Mouse (Mus musculus): ENCODE data around the gene Hspa12a. TPM values are rescaled to one million over a fixed set of nuclear protein-coding genes. Genes with fewer than 3 reads are reported as not detected.

Hspa12a gene
- total and polyA plus RNA-seq, 2 experiments, result 1.0 to 1.1 TPM

- TF ChIP-seq CTCF (IDR thresholded peaks at IDR 0.05; ENCODE audit: low read depth, low read length) (no peak), POLR2A (IDR thresholded peaks at IDR 0.05; ENCODE audit: extremely low read depth, insufficient read depth, low read length) (no peak)
- Histone ChIP-seq H3K27ac (replicated peaks; ENCODE audit: insufficient read depth, low read depth, low read length) (no peak overlapping the region), H3K79me2 (ENCODE audit: control insufficient read depth, insufficient read depth, low read length) (no peaks in the 10 kb centered on the region), H3K4me1 (ENCODE audit: control insufficient read depth, insufficient read depth, low read length) (no peaks in the 10 kb centered on the region), H3K9ac (ENCODE audit: low read depth, low read length) (no peak overlapping the region), H3K27me3 (ENCODE audit: control insufficient read depth, insufficient read depth, low read length) (no peaks in the 10 kb centered on the region), H3K4me3 (ENCODE audit: insufficient read depth, low read depth, low read length) (no peak overlapping the region), H3K36me3 (ENCODE audit: control insufficient read depth, insufficient read depth, low read length) (no peaks in the 10 kb centered on the region)
- 85% methylated on average over 20 of the region's 20 CpGs for WGBS
- no peak for DNase-seq (ENCODE audit: extremely low read depth, low read depth, low spot score)
These were observed 120.8 kb downstream of the Hspa12a start for GRCm38 (mm10) chr19:58822454-58823200.

GRCm38 (mm10) chr19:58818571-58819415 is 124.7 kb downstream of the Hspa12a start:
- no peak for DNase-seq (ENCODE audit: extremely low read depth, low read depth, low spot score)
- Histone ChIP-seq H3K9ac (ENCODE audit: low read depth, low read length) (no peak overlapping the region), H3K4me3 (ENCODE audit: insufficient read depth, low read depth, low read length) (no peak overlapping the region), H3K27ac (replicated peaks; ENCODE audit: insufficient read depth, low read depth, low read length) (no peak overlapping the region), H3K27me3 (ENCODE audit: control insufficient read depth, insufficient read depth, low read length) (no peaks in the 10 kb centered on the region), H3K79me2 (ENCODE audit: control insufficient read depth, insufficient read depth, low read length) (no peaks in the 10 kb centered on the region), H3K4me1 (ENCODE audit: control insufficient read depth, insufficient read depth, low read length) (no peaks in the 10 kb centered on the region), H3K36me3 (ENCODE audit: control insufficient read depth, insufficient read depth, low read length) (no peaks in the 10 kb centered on the region)
- TF ChIP-seq POLR2A (IDR thresholded peaks at IDR 0.05; ENCODE audit: extremely low read depth, insufficient read depth, low read length), result no peak
- no peak for TF ChIP-seq CTCF (IDR thresholded peaks at IDR 0.05; ENCODE audit: low read depth, low read length)
- 65% methylated on average over 14 of the region's 14 CpGs for WGBS

GRCm38 (mm10) chr19:58817398-58817797 is 126.1 kb downstream of the Hspa12a start:
- H3K27ac ChIP-seq (replicated peaks; ENCODE audit: insufficient read depth, low read depth, low read length), result no peak overlapping the region
- H3K79me2 ChIP-seq (ENCODE audit: control insufficient read depth, insufficient read depth, low read length), result no peaks in the 10 kb centered on the region
- no peaks in the 10 kb centered on the region for H3K36me3 ChIP-seq (ENCODE audit: control insufficient read depth, insufficient read depth, low read length)
- no peaks in the 10 kb centered on the region for H3K27me3 ChIP-seq (ENCODE audit: control insufficient read depth, insufficient read depth, low read length)
- TF ChIP-seq POLR2A (IDR thresholded peaks at IDR 0.05; ENCODE audit: extremely low read depth, insufficient read depth, low read length) (no peak), CTCF (IDR thresholded peaks at IDR 0.05; ENCODE audit: low read depth, low read length) (no peak)
- H3K4me1 ChIP-seq (ENCODE audit: control insufficient read depth, insufficient read depth, low read length), result no peaks in the 10 kb centered on the region
- H3K9ac ChIP-seq (ENCODE audit: low read depth, low read length), result no peak overlapping the region
- DNase-seq (ENCODE audit: extremely low read depth, low read depth, low spot score), result no peak
- no peak overlapping the region for H3K4me3 ChIP-seq (ENCODE audit: insufficient read depth, low read depth, low read length)
- 84% methylated on average over 11 of the region's 11 CpGs for WGBS

GRCm38 (mm10) chr19:58816453-58817041 is 126.9 kb downstream of the Hspa12a start:
- Histone ChIP-seq H3K79me2 (ENCODE audit: control insufficient read depth, insufficient read depth, low read length) (no peaks in the 10 kb centered on the region), H3K27ac (replicated peaks; ENCODE audit: insufficient read depth, low read depth, low read length) (peak overlapping the region; percentile 45; the same call in 1 of the 2 replicates), H3K4me3 (ENCODE audit: insufficient read depth, low read depth, low read length) (no peak overlapping the region), H3K27me3 (ENCODE audit: control insufficient read depth, insufficient read depth, low read length) (no peaks in the 10 kb centered on the region), H3K36me3 (ENCODE audit: control insufficient read depth, insufficient read depth, low read length) (no peaks in the 10 kb centered on the region), H3K9ac (ENCODE audit: low read depth, low read length) (no peak overlapping the region), H3K4me1 (ENCODE audit: control insufficient read depth, insufficient read depth, low read length) (no peaks in the 10 kb centered on the region)
- peak; percentile 19 for DNase-seq (ENCODE audit: extremely low read depth, low read depth, low spot score)
- no peak for TF ChIP-seq CTCF (IDR thresholded peaks at IDR 0.05; ENCODE audit: low read depth, low read length)
- TF ChIP-seq POLR2A (IDR thresholded peaks at IDR 0.05; ENCODE audit: extremely low read depth, insufficient read depth, low read length), result no peak
- 76% methylated on average over 17 of the region's 17 CpGs for WGBS

- WGBS, result 86% methylated on average over 13 of the region's 13 CpGs
- no peak for TF ChIP-seq CTCF (IDR thresholded peaks at IDR 0.05; ENCODE audit: low read depth, low read length)
- no peak for TF ChIP-seq POLR2A (IDR thresholded peaks at IDR 0.05; ENCODE audit: extremely low read depth, insufficient read depth, low read length)
- no peaks in the 10 kb centered on the region for H3K79me2 ChIP-seq (ENCODE audit: control insufficient read depth, insufficient read depth, low read length)
These were observed 128.1 kb downstream of the Hspa12a start for GRCm38 (mm10) chr19:58815179-58815922.

More at GRCm38 (mm10) chr19:58815179-58815922, 128.1 kb downstream of the Hspa12a start:
- no peaks in the 10 kb centered on the region for H3K36me3 ChIP-seq (ENCODE audit: control insufficient read depth, insufficient read depth, low read length)
- no peak for DNase-seq (ENCODE audit: extremely low read depth, low read depth, low spot score)
- H3K27me3 ChIP-seq (ENCODE audit: control insufficient read depth, insufficient read depth, low read length), result no peaks in the 10 kb centered on the region
- no peaks in the 10 kb centered on the region for H3K4me1 ChIP-seq (ENCODE audit: control insufficient read depth, insufficient read depth, low read length)
- H3K27ac ChIP-seq (replicated peaks; ENCODE audit: insufficient read depth, low read depth, low read length), result no peak overlapping the region
- H3K9ac ChIP-seq (ENCODE audit: low read depth, low read length), result no peak overlapping the region
- no peak overlapping the region for H3K4me3 ChIP-seq (ENCODE audit: insufficient read depth, low read depth, low read length)
